Mouse (Mus musculus): ENCODE measurements at regions not wholly inside any gene's neighbourhood (a gene's known extent, or its start where the extent isn't known, plus 50 kb on each side); places are given as distances from the start of the nearest gene placed in this dataset.

DNA sequence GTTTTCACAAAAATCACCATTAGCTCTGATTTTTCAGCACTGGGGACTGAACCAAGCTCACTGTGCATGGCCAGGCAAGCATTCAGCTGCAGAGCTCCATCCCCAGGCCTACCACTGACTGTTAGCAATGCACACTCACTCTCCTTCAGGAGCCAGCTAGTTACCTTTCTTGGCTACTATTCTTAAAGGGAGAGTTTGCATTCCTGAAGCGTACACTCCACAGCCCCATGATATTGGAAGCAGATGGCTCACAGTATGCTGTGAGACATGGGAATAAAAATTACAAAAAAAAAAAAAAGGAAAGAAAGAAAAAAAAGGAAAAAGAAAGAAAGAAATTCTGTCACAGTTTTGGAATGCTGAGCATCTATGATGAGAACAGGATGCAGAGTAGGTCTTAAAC is 352.8 kb downstream of the Sorl1 start:
- intact Hi-C loops (cut with DNase I) = no loop called here
- DNase-seq = no peak

DNA sequence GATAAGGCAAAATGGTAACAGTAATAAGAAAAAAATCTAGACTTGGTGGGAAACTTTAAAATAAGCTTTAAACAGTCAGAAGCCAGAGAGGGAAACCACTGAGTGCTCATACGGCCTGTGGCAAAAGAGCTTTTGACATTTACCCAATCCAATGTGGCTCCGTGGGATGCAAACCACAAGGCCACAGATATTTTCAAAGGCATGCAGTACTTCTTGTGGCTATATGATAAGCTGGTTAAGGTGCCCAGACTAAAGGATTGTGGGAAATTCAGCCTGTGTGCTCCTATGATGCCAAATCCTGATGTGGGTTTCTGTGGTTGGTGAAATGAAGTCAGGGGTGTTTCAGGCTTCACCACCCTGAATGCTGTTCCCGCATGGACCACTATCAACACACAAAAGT is 355.8 kb downstream of the Sorl1 start:
- intact Hi-C loops (cut with DNase I) = no loop called here
- no peak for DNase-seq

DNA sequence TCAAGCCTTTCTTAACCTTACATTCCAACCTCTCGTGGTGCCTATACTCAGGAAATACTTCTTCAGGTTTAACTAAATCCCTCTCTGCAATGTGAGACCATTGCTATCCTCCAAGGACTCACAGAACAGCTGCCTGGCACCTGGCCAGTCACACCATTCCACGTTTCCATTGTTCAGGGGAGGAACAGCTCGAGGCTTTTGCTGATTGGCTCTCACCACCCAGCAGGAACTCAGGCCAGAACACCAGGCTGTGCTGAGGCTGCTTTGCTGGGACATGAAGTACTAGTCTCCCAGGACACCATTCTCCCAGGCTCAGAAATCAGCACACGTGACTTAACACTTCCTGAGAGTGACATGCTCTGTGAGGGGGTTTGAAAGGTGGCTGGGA is 357.6 kb downstream of the Sorl1 start:
- intact Hi-C loops (cut with DNase I) = no loop called here
- peak; percentile 62 to 77 for DNase-seq

DNA sequence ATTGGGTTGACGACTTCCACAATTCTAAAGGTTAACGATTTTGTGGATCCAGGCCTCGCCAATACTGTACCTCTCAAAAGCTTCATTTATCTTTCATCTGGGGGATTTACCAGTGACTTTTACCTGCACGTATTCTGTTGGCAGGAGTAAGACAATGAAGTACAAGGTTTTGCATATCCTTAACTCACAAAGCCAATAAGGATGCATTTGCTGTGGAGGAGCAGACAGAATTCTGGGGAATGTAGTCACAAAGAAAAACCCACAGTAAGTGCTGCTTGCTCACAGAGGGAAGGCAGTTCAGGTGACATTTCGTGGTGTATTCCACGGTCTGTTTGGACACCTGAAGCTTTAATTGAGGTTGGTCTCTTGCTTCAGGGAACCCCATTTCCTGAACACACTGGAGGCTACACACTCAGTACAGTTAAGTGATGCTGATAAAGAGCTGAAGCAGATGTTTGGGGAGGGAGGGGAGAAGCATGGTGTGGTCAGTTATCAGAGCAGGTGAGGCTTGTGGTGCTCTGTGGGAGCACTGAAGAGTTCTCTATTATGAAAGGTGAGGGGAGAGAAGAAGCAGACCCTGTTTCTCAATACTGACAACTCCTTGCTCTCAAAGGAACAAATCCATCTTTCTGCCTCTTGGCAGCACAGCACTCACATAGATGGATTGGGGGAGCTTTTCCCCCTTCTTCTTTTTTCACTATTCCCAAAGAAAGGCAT is 358.1 kb downstream of the Sorl1 start:
- DNase-seq = no peak

DNA sequence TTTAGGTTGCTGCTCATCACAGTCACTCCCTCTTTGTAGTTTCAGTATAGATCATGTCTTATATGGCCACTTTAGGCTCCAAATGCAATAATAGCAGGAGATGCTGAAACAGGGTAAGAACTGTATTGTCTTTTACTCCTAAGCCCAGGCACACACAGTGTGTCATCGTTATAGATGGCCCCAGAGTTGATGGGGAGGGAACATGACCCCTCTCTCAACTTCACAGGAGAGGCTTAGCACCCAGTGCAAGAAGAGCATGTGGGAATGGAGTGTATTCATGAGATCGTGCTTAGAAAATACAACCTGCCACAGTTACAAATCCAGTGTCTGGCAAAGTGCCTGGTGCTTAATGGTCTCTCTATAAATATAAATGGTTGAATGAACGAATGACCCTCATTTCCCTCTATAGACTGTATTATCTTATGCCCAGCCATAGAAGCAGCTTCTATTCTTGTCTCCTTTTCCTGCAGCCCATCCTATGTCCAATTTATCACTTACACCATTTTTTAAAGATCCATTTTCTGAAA is 363.0 kb downstream of the Sorl1 start:
- intact Hi-C loops (cut with DNase I) = no loop called here

More for the DNA sequence above, 358.1 kb downstream of the Sorl1 start:
- intact Hi-C loops (cut with DNase I) = no loop called here

DNA sequence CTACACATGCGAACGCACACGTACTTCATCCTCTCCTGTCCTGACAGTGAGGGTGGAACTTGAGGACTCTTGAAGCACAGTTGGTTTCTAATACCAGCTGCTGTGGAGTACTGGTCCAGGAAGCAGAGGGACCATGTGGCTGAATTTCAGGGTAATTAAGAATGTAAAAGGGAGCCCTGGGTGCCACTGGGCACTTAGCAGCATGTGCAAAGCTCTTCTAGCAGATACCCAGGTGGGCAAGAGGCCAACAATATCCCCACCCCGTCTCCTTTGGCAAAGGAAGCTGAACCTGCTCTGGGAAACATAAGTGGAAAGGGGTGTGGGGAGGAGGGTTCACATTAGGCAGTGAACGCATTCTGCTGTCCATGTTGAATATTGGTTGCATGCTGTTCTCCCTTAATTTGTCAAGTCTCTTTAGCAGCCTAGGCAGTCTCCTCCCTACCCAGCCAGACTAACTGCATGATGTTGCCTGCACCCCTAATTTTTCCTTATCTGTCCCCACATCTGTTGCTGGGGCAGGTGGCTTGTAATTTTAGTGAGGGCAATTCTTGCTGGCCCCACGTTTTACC is 369.6 kb downstream of the Sorl1 start:
- intact Hi-C loops (cut with DNase I) = no loop called here
- no peak for DNase-seq

More for the DNA sequence above, 363.0 kb downstream of the Sorl1 start:
- no peak for DNase-seq

DNA sequence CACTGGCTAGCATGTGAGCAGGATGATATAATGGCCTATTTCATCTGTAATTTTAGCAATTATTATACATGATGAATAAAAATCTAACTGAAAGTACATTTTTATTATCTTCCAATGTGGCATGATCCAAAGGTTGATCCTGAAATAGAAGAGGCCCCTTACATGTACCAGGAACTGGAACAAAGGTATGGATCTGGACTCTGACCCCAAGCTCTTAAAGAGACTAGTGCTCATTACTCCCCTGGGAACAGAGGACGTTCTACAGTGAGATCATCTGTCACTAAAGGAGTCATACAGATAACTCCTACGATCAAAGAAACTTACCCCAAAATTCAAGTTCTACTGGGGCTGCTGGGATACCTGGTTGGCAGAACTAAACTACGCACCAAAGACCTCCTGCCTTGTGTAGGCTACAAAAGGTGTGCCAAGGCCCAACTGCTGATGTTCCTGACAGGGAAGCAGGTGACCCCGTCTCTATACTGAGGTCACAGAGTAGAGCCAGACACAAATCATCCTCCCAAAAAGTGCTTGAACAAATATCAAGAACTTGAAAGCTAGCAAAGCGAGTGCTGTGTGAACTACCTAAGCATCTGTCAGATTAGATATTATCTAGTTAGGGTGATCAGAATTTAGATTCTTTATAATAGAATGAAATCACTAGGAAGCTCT is 378.0 kb downstream of the Sorl1 start:
- no peak for DNase-seq
- intact Hi-C loops (cut with DNase I) = no loop called here

DNA sequence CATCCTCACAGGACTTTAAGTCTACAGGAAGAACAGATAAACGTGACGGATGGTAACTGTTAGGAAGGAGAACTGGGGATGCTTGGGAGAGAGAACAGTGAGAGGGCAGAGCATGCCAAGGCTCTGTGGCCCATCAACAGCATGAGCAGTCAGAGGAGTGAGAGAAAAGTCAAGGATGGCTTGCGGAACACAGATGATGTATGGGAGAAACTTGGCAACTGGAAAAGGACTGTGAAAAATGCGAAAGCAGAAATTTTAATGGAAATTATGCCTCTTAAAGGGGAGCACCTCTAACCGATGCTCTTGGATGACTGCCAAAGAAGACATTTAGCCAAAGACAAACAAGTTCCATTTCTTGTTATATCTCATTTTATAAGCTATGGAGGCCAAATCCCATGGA is 382.6 kb downstream of the Sorl1 start:
- no peak for DNase-seq
- intact Hi-C loops (cut with DNase I) = no loop called here

DNA sequence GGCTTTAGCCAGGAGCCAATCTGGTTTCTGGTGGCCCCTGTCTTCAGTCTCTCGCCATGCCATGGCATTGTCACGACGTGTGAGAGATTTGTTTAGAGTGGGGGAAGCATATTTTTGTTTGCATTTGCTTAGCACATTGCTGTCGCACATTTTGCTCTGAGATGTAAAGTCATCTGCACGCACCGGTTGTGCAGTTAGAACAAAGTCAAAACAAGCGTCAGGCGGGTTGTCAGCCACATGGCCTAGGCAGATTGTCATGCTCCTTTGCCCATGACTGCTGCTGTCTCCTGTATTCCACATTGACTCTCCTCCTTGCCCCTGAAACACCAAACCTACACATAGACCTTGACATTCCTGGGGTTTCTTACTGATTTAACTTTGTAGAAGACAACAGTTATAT is 383.6 kb downstream of the Sorl1 start:
- no peak for DNase-seq
- intact Hi-C loops (cut with DNase I) = no loop called here

DNA sequence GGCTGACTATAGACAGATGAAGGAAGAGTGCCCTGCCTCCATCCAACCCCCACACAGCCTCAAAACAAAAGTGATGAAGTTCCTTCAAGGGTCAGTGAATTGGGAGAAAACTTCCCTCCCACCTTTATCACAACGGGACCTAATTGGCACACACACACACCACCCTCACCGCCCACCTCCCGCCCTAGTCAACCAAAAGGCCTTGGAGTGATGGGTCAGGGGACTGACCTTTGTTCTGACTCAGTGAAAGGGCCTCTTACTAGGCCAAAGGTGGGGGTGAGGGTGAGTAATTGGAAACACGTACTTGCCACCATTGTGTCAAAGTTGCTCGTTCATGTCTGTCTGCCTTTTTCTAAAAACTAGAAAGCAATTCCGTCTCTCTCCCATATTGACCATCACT is 386.4 kb downstream of the Sorl1 start:
- DNase-seq = no peak
- intact Hi-C loops (cut with DNase I) = no loop called here

DNA sequence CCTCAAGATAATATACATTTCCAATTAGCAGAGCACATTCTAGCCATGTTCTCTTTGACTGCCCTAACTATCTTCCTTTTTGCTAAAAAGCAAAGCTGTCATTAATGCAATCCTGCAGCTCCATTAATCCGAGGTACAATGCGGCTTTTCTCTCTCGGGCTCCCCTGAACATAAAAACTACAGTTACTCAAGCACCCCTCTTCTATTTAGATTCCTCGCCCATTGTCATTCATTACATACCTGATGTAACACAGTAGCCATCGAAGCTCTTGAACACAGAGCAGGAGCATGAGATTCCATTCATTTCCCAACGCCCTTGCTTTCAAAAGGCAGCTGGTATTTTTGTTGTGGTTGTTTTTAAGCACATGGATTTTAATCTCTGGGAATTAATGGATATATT is 387.2 kb downstream of the Sorl1 start:
- intact Hi-C loops (cut with DNase I) = no loop called here
- DNase-seq = no peak

DNA sequence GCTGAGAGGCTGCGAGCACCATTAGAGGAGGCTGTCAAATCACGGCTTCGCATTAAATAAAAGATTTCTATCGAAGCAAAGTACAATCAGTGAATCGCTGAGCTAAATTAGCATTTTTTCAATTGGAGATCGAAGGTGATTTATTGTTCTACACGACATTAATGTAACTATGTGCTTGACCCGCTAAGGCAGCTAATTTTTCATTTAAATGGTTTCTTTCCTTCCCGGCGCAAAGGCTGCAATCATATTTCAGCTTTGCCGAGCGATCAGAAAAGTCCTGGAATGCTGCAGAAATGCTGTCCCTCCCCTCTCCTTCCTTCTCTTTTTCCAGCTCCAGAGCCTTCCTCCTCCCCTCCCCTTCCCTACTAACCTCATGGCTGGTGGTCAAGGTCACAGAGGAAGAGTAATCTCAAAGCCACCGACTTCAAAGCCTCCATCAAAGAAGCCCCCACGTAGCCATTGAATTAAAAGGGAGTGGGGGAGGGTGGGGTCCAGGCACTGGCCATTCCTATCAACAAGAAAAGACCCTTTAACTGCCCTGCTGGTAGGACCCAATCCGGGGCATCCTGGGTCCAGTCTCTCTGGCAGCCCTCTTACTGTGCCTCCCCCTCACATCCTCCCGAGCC is 387.8 kb downstream of the Sorl1 start:
- DNase-seq = no peak
- intact Hi-C loops (cut with DNase I) = no loop called here

DNA sequence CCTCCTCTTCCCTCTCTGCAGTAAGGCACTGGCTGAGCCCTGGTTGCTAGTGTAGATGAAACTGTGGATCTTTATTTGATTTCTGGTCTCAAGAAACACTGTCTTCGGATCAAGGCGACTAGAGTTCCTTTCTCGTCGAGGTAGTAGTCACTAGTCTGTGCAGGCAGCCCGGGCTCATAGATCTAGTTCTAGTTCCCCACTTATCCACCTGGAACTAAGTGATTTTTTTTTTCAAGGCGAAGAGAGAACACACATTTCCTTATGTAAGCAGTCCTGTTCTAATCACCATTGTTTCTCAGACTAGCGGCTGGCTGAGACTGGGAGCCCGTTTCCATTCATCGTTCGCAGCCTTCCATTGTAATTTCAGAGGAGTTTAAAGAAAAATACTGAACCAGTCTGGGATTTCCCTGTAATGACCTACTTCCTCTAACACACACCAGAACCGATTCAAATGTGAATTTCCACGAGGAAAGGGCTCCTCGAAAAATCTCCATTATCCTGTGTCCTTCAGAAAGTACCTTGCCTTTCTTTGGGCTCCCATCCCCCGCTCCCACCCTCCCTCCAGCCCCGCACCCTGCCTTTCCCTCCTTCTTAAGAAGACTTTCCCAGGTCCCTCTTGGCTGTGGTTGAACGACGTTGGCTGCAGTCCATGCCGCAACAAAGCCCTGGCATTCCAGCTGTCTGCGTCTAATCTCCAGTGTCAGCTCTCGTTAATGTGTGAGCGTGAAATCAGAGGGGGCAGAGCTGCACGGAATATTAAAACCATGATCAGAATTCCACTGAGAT is 388.5 kb downstream of the Sorl1 start:
- intact Hi-C loops (cut with DNase I) = no loop called here
- peak in 1 of 2 experiments; percentile 27 for DNase-seq

DNA sequence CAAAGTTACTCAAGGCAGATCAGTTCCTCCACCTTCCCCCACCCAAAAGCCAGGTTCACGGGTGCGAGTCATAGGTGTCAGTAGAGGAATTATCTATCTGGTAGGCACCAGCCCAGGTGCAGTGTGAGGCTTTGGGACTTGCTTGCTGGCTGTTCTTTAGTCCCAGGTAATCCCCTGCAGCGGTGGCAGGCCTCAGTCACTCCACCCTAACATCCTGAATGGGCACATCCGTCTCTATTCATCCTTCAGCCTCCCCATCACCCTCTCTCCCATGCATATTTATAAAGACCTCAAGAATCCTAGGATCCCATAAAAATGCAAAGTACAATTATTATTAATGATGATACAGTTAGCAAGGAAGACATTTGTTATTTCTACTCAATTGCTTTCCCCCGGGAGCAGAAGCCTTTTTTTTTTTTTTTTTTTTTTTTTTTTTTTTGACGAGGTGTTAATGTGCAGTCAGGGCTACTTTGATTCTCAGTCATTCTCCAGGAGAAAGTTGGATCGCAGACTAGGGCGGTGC is 389.1 kb downstream of the Sorl1 start:
- DNase-seq = no peak
- intact Hi-C loops (cut with DNase I) = no loop called here

DNA sequence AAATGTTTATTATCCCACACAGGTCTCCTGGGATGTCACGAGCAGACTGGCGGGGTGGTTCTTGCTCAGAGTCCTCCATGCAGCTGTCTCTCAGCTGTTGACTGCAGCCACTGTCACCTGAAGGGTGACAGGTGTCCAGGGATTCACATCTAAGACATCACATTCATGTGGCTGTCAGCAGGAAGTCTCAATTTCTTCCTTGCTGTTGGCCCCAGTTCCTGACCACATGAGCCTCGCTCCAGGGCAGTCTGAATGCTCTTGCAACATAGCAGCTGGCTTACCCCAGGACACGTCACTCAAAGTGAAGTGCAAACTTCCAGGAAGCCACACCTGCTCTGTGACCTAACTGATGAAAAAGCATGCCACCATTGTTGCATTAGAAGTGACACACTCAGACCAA is 402.5 kb downstream of the Sorl1 start:
- DNase-seq = peak; percentile 14 to 21
- intact Hi-C loops (cut with DNase I) = loop anchor here (10.0 kb wide), 1 partner anchor 247 kb away; no protein-coding TSS in a partner anchor

DNA sequence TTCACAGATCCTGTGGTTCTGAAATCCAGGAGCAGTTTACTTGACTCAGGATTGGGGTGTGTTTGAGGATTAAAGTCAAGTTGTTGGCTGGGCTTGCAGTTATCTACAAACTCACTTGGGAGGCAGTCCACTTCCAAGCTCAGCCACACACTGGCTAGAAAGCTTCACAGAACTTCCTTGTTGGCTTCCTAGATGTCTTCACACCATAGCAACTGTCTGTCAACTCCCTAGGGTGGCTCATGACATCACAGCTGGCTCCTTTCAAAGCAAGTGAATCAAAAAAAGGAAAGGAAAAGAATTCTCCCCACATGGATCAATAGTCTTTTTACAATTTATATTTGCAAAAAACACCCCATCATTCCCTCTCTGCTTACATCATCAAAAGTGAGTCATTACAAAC is 408.9 kb downstream of the Sorl1 start:
- intact Hi-C loops (cut with DNase I) = no loop called here
- peak; percentile 21 to 38 for DNase-seq

DNA sequence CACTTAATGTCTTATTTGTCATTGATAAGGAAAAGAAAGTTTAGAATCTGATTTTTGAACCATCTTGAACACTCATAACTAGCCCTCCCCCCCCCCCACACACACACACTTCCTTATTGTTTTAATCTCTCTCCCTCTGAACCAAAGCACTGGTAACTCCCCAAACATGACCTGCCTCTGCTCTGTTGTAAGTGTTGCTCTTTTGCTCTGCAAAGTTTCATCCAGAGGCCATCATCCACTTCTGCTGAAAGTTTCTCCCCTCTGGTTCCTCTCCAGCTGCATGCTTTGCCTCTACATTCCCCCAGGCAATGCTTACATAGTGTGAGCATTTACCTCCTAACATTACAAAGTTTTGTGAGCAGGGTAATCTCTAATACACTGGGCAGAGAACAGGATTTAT is 418.1 kb downstream of the Sorl1 start:
- intact Hi-C loops (cut with DNase I) = no loop called here
- DNase-seq = no peak

DNA sequence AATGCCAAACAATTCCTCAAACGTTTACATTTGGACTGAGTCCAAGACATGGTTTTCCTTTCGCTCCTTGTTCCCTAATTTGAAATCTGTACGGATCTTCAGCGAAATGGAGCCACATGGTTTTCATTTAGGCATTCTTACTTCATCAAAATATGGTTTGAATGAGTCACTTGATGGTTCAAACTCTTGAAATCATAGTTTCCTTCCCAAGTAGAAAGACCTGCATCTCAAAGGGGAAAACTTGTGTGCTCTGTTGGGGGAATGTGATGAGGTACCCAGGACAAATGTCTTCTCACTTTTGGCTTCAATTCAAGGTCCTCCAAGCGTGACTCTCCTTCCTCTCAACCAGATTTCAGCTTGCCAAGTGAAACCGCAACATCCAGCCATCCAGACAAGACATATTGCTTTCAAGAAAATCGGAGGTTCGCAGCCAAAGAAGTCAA is 418.6 kb downstream of the Sorl1 start:
- DNase-seq = no peak
- intact Hi-C loops (cut with DNase I) = no loop called here

DNA sequence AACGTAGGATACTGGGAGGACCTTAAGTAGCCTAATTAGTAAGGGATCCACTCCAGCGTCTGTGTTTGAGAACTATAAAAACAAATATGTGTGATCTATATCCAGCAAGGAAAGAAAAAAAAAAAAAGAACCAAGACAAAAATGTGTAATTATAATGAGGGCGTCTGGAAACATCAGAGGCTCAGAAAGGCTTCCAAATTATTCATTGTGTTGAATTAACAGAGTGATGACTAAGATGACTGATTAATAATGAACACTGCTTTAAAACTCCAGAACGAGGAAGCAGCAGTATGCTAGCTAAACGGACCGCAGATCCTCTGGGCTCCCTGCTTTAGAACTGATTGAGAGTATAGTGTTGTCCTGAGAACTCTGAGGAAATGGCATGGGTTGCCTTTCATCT is 421.0 kb downstream of the Sorl1 start:
- no peak for DNase-seq
- intact Hi-C loops (cut with DNase I) = no loop called here

DNA sequence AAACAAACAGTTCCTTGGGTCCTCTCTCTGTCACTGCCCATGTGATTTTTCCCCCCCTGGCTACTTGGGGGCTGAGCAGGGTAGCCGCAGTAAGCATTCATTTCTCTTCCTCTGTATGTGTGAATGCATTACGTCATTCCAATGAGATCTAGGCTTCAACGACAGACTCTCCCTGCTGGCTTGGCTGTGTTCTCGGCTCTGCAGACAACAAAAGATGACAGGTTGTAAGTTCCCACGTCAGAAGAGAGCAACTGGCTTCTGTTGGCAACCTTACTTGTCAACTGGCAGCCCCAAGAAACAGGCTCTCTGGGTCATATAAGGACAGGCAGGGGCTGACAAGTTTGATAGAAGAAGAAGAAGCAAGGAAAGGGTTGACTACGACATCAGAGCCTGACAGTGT is 423.4 kb downstream of the Sorl1 start:
- DNase-seq = no peak
- intact Hi-C loops (cut with DNase I) = no loop called here
